Comparison of ENCODE assay signal across 22 mouse cellular contexts in genomic region chr1:93871594-93872105, GRCm38 (mm10). TPM values are rescaled to one million over a fixed set of nuclear protein-coding genes. Genes with fewer than 3 reads are reported as not detected.
DNase-seq lines count a peak whose midpoint lies in the region; ATAC-seq and TF ChIP-seq lines count a peak whose summit lies in the region.
"Not testable (repeated sequence)": the region's sequence is repeated elsewhere in the genome, so short reads cannot be mapped to it uniquely, and the experiment has no call there.
"Had no signal": no experiment of that assay in that cellular context is flagged by ENCODE, and none has a peak within 500 bp of the region (broad histone marks: within the 10 kb centered on the region; RNA-seq: fewer than 3 reads in every experiment).

No protein-coding gene starts in this region.

- TF ChIP-seq EP300 in stomach, postnatal 0 days (optimal IDR thresholded peaks at IDR 0.05), result not testable (repeated sequence)

- 0 out of 2 replicates have a peak, but pooled peaks have one; percentile 2 for ATAC-seq in forebrain, embryonic 11.5 days (replicated peaks; ENCODE audit: low FRiP score)
- peak; percentile 47 for ATAC-seq in granulocyte monocyte progenitor cell, adult 5-6 weeks (replicated peaks; ENCODE audit: poor library complexity, severe bottlenecking)
- ATAC-seq in hematopoietic stem cell, adult 5-6 weeks (replicated peaks in 1 of 2; ENCODE audit: insufficient read depth in 1 of 2, low FRiP score in 2 of 2, low TSS enrichment in 1 of 2, low read depth in 1 of 2, poor library complexity in 2 of 2, severe bottlenecking in 2 of 2), result peak; percentile 42 to 48; a peak in 2 of 4 replicates
- 0 out of 2 replicates have a peak, but pooled peaks have one; percentile 19 for ATAC-seq in intestine, postnatal 0 days
- ATAC-seq in limb, embryonic 15.5 days (ENCODE audit: insufficient number of reproducible peaks, low FRiP score, low TSS enrichment, low read depth), result 0 out of 2 replicates have a peak, but pooled peaks have one; percentile 6
- peak; percentile 28; the same call in 1 of the 2 replicates for ATAC-seq in megakaryocyte-erythroid progenitor cell, adult 5-6 weeks (replicated peaks; ENCODE audit: low FRiP score, low TSS enrichment, poor library complexity, severe bottlenecking)
- ATAC-seq in stomach, postnatal 0 days (ENCODE audit: low FRiP score, low TSS enrichment), result peak; percentile 58

- TF ChIP-seq CTCF in intestine, postnatal 0 days (IDR thresholded peaks at IDR 0.05; ENCODE audit: low read depth); small intestine, adult 2 months (IDR thresholded peaks at IDR 0.05; ENCODE audit: extremely low read depth, insufficient read length, insufficient replicate concordance, low read depth, low read length); stomach, postnatal 0 days (IDR thresholded peaks at IDR 0.05; ENCODE audit: low read depth): not testable (repeated sequence)

- not testable (repeated sequence) for H3K36me3 ChIP-seq in forebrain, embryonic 11.5 days (ENCODE audit: control insufficient read depth, insufficient read depth, low read length); intestine, postnatal 0 days (ENCODE audit: control insufficient read depth, insufficient read depth); limb, embryonic 15.5 days; small intestine, adult 2 months (ENCODE audit: control insufficient read depth, insufficient read depth, low read length); stomach, postnatal 0 days (ENCODE audit: control insufficient read depth, insufficient read depth, low read length)

- H3K4me1 ChIP-seq in forebrain, embryonic 11.5 days (replicated peaks; ENCODE audit: control insufficient read depth, insufficient read depth, low read length); intestine, postnatal 0 days (replicated peaks; ENCODE audit: control insufficient read depth, insufficient read depth, low read length); limb, embryonic 15.5 days; small intestine, adult 2 months (ENCODE audit: control insufficient read depth, insufficient read depth, insufficient read length, low read length); stomach, postnatal 0 days (replicated peaks; ENCODE audit: control insufficient read depth, insufficient read depth): not testable (repeated sequence)

- not testable (repeated sequence) for DNase-seq in forebrain, embryonic 11.5 days (ENCODE audit: low spot score); stomach, postnatal 0 days (ENCODE audit: low spot score)

- not testable (repeated sequence) for H3K27ac ChIP-seq in forebrain, embryonic 11.5 days (ENCODE audit: low read depth, low read length); intestine, postnatal 0 days (ENCODE audit: low read depth, low read length); limb, embryonic 15.5 days; stomach, postnatal 0 days (replicated peaks)
- peak overlapping the region; percentile 75; the same call in 1 of the 2 replicates for H3K27ac ChIP-seq in small intestine, adult 2 months (ENCODE audit: insufficient read depth, low read depth, low read length)

- not testable (repeated sequence) for H3K27me3 ChIP-seq in forebrain, embryonic 11.5 days (ENCODE audit: control insufficient read depth, insufficient read depth, low read length); intestine, postnatal 0 days (replicated peaks; ENCODE audit: control insufficient read depth, insufficient read depth, low read length); limb, embryonic 15.5 days; small intestine, adult 2 months (ENCODE audit: control insufficient read depth, insufficient read depth, low read length); stomach, postnatal 0 days (ENCODE audit: control insufficient read depth, insufficient read depth, low read length)

- H3K9ac ChIP-seq in forebrain, embryonic 11.5 days (ENCODE audit: low read length); intestine, postnatal 0 days (ENCODE audit: low read depth, low read length); limb, embryonic 15.5 days; stomach, postnatal 0 days (ENCODE audit: low read length): not testable (repeated sequence)

- H3K9me3 ChIP-seq in forebrain, embryonic 11.5 days (ENCODE audit: control insufficient read depth, low read length); intestine, postnatal 0 days (ENCODE audit: control insufficient read depth); limb, embryonic 15.5 days; stomach, postnatal 0 days (ENCODE audit: control insufficient read depth, low read length): not testable (repeated sequence)

- H3K4me2 ChIP-seq in forebrain, embryonic 11.5 days (ENCODE audit: low read depth, low read length, severe bottlenecking); intestine, postnatal 0 days (replicated peaks; ENCODE audit: low read depth); limb, embryonic 15.5 days; stomach, postnatal 0 days (replicated peaks; ENCODE audit: low read depth): not testable (repeated sequence)

- 64% methylated on average over 1 of the region's 1 CpGs for WGBS in forebrain, embryonic 11.5 days
- WGBS in intestine, postnatal 0 days, result 56% methylated on average over 1 of the region's 1 CpGs
- 50% methylated on average over 1 of the region's 1 CpGs for WGBS in limb, embryonic 15.5 days
- WGBS in small intestine, adult 2 months, result 21% methylated on average over 1 of the region's 1 CpGs
- 67% methylated on average over 1 of the region's 1 CpGs for WGBS in stomach, postnatal 0 days

- not testable (repeated sequence) for TF ChIP-seq POLR2A in small intestine, adult 2 months (IDR thresholded peaks at IDR 0.05; ENCODE audit: low read depth, low read length)

- not testable (repeated sequence) for H3K4me3 ChIP-seq in forebrain, embryonic 11.5 days (ENCODE audit: low read depth, low read length); intestine, postnatal 0 days (ENCODE audit: low read depth, low read length); limb, embryonic 15.5 days; small intestine, adult 2 months (ENCODE audit: low read depth, low read length); stomach, postnatal 0 days (ENCODE audit: low read depth, low read length)

RNA-seq across cellular contexts. Expression of gene Gal3st2, which starts 10.5 kb away (rescaled TPM):
- polyA plus RNA-seq in forebrain, embryonic 11.5 days (2014; fragmentation: Nextera tagmentation; extraction: Ambion mirVana), result not detected in 2 replicates
- total RNA-seq in granulocyte monocyte progenitor cell, adult 5-6 weeks (2014; fragmentation: Nextera tagmentation), result not detected in 2 replicates
- not detected in 2 replicates for total RNA-seq in granulocyte monocyte progenitor cell, adult 5-6 weeks (2017)
- total RNA-seq in hematopoietic stem cell, adult 5-6 weeks (2017), result not detected in 2 replicates
- polyA plus RNA-seq in intestine, postnatal 0 days (2015; fragmentation: Nextera tagmentation; extraction: Ambion mirVana), result 13.3 and 14.1 TPM in 2 replicates
- polyA plus RNA-seq in limb, embryonic 15.5 days (2015; fragmentation: Nextera tagmentation; extraction: Ambion mirVana), result 0.20 TPM in 1 of 2 replicates, not detected in the other
- not detected in 2 replicates for total RNA-seq in megakaryocyte-erythroid progenitor cell, adult 5-6 weeks (2014; fragmentation: Nextera tagmentation)
- not detected in 2 replicates for total RNA-seq in megakaryocyte-erythroid progenitor cell, adult 5-6 weeks (2017)
- polyA plus RNA-seq in small intestine, adult 2 months (2012; rRNA removed), result 40.9 and 113 TPM in 2 replicates
- 0.07 and 0.08 TPM in 2 replicates for polyA plus RNA-seq in stomach, postnatal 0 days (2015; fragmentation: Nextera tagmentation; extraction: Ambion mirVana)
- total RNA-seq: adrenal gland, adult 2 months; adrenal gland, postnatal 25 days; adrenal gland, postnatal 4 days; ES-E14; MEL had no signal
- polyA plus RNA-seq: brain, embryonic 14.5 days; C2C12; cortical plate, adult 2 months; embryonic facial prominence, embryonic 10.5 days; forebrain, embryonic 12.5 days; forebrain, embryonic 14.5 days; forebrain, embryonic 16.5 days had no signal

RNA-seq across cellular contexts. Expression of gene Gal3st2b, which starts 46.5 kb away (rescaled TPM):
- polyA plus RNA-seq in forebrain, embryonic 11.5 days (2014; fragmentation: Nextera tagmentation; extraction: Ambion mirVana), result not detected in 2 replicates
- total RNA-seq in granulocyte monocyte progenitor cell, adult 5-6 weeks (2014; fragmentation: Nextera tagmentation), result not detected in 2 replicates
- total RNA-seq in granulocyte monocyte progenitor cell, adult 5-6 weeks (2017), result not detected in 2 replicates
- total RNA-seq in hematopoietic stem cell, adult 5-6 weeks (2017), result not detected in 2 replicates
- 0.17 and 0.21 TPM in 2 replicates for polyA plus RNA-seq in intestine, postnatal 0 days (2015; fragmentation: Nextera tagmentation; extraction: Ambion mirVana)
- 0.12 TPM in 1 of 2 replicates, not detected in the other for polyA plus RNA-seq in limb, embryonic 15.5 days (2015; fragmentation: Nextera tagmentation; extraction: Ambion mirVana)
- total RNA-seq in megakaryocyte-erythroid progenitor cell, adult 5-6 weeks (2014; fragmentation: Nextera tagmentation), result not detected in 2 replicates
- not detected in 2 replicates for total RNA-seq in megakaryocyte-erythroid progenitor cell, adult 5-6 weeks (2017)
- polyA plus RNA-seq in small intestine, adult 2 months (2012; rRNA removed), result 47.3 and 140 TPM in 2 replicates
- 0.07 and 0.10 TPM in 2 replicates for polyA plus RNA-seq in stomach, postnatal 0 days (2015; fragmentation: Nextera tagmentation; extraction: Ambion mirVana)
- total RNA-seq: ES-E14, MEL had no signal
- polyA plus RNA-seq: C2C12; cortical plate, adult 2 months; embryonic facial prominence, embryonic 10.5 days; embryonic facial prominence, embryonic 12.5 days; embryonic facial prominence, embryonic 14.5 days; forebrain, embryonic 14.5 days had no signal

RNA-seq across cellular contexts. Expression of gene D2hgdh, which starts 46.9 kb away (rescaled TPM):
- 11.5 and 12.5 TPM in 2 replicates for polyA plus RNA-seq in forebrain, embryonic 11.5 days (2014; fragmentation: Nextera tagmentation; extraction: Ambion mirVana)
- total RNA-seq in granulocyte monocyte progenitor cell, adult 5-6 weeks (2014; fragmentation: Nextera tagmentation), result 19.3 and 25.7 TPM in 2 replicates
- total RNA-seq in granulocyte monocyte progenitor cell, adult 5-6 weeks (2017), result 13.8 and 19.9 TPM in 2 replicates
- total RNA-seq in hematopoietic stem cell, adult 5-6 weeks (2017), result 29.5 and 33.8 TPM in 2 replicates
- polyA plus RNA-seq in intestine, postnatal 0 days (2015; fragmentation: Nextera tagmentation; extraction: Ambion mirVana), result 9.3 and 9.5 TPM in 2 replicates
- 15.8 and 16.9 TPM in 2 replicates for polyA plus RNA-seq in limb, embryonic 15.5 days (2015; fragmentation: Nextera tagmentation; extraction: Ambion mirVana)
- 13.4 and 22.1 TPM in 2 replicates for total RNA-seq in megakaryocyte-erythroid progenitor cell, adult 5-6 weeks (2014; fragmentation: Nextera tagmentation)
- total RNA-seq in megakaryocyte-erythroid progenitor cell, adult 5-6 weeks (2017), result 18.1 and 21.8 TPM in 2 replicates
- polyA plus RNA-seq in small intestine, adult 2 months (2012; rRNA removed), result 12.2 and 16.9 TPM in 2 replicates
- polyA plus RNA-seq in stomach, postnatal 0 days (2015; fragmentation: Nextera tagmentation; extraction: Ambion mirVana), result 7.5 and 8.6 TPM in 2 replicates

Comparison
In these comparisons a context has a peak if more than half of its experiments do, and no peak if none do; other contexts are left out.
1. ATAC-seq: peak in every context shown above with its lines; median percentile 58 in stomach, postnatal 0 days; 47 in granulocyte monocyte progenitor cell, adult 5-6 weeks; 45 in hematopoietic stem cell, adult 5-6 weeks; 28 in megakaryocyte-erythroid progenitor cell, adult 5-6 weeks; 19 in intestine, postnatal 0 days; 6 in limb, embryonic 15.5 days; 2 in forebrain, embryonic 11.5 days.
2. RNA of gene Gal3st2, which starts 10.5 kb away (polyA plus RNA-seq): 40.9 to 113 TPM in small intestine, adult 2 months and 13.3 to 14.1 TPM in intestine, postnatal 0 days; 0.07 to 0.08 TPM in stomach, postnatal 0 days, not detected in forebrain, embryonic 11.5 days and 0.20 TPM in limb, embryonic 15.5 days; every median in the first group is over 10 times any median in the second.
3. RNA of gene Gal3st2b, which starts 46.5 kb away (polyA plus RNA-seq): 47.3 to 140 TPM in small intestine, adult 2 months; 0.17 to 0.21 TPM in intestine, postnatal 0 days, 0.12 TPM in limb, embryonic 15.5 days, 0.07 to 0.10 TPM in stomach, postnatal 0 days and not detected in forebrain, embryonic 11.5 days; every median in the first group is over 10 times any median in the second.